Mouse (Mus musculus): ENCODE data around the gene Atp5b. TPM values are rescaled to one million over a fixed set of nuclear protein-coding genes. Genes with fewer than 3 reads are reported as not detected.

The Atp5b gene
- total RNA-seq (2021): 1,000 to 10,000 TPM; 1,635 to 1,673 TPM
- long read RNA-seq, experiment 1, transcript Atp5b-201 (10 exons, 1,916 nt): major isoform, 694 of 1,233 reads
- long read RNA-seq, experiment 1, transcript Atp5b-205 (5 exons, 1,131 nt): minor isoform, 5 of 1,233 reads
- long read RNA-seq, experiment 1, partial matches to known transcripts: 521 of 1,233 reads
- long read RNA-seq, experiment 1, other reads (novel, unspliced or antisense): 13 of 1,233 reads
- long read RNA-seq, experiment 2, transcript Atp5b-201 (10 exons, 1,916 nt): major isoform, 1,098 of 1,725 reads
- long read RNA-seq, experiment 2, partial matches to known transcripts: 610 of 1,725 reads
- long read RNA-seq, experiment 2, other reads (novel, unspliced or antisense): 13 of 1,725 reads

GRCm38 (mm10) chr10:128082880-128083421, at the start of gene Atp5b:
TSS of gene Atp5b (plus strand) at chr10:128083273.
- DNase-seq (ENCODE audit: low spot score in 2 of 2): peak; percentile 98 to 99
- Histone ChIP-seq H3K27ac (peak within 1 kb of the TSS; percentile 99), H3K4me3 (peak within 1 kb of the TSS; percentile 85)
- no peak for TF ChIP-seq CTCF (conservative IDR thresholded peaks at IDR 0.05)

- peak overlapping the region; percentile 95 for H3K27ac ChIP-seq
- TF ChIP-seq CTCF (conservative IDR thresholded peaks at IDR 0.05): no peak
- DNase-seq (ENCODE audit: low spot score in 2 of 2): no peak
- peak overlapping the region; percentile 80 for H3K4me3 ChIP-seq
Measured at GRCm38 (mm10) chr10:128036746-128037425, 46.2 kb upstream of the Atp5b start.

- DNase-seq (ENCODE audit: low spot score in 2 of 2): no peak
- 0 out of 2 replicates have a peak overlapping the region, but pooled peaks have one; percentile 8 for H3K27ac ChIP-seq
- TF ChIP-seq CTCF (conservative IDR thresholded peaks at IDR 0.05): no peak
- peak overlapping the region; percentile 80; the same call in 1 of the 2 replicates for H3K4me3 ChIP-seq
Measured at GRCm38 (mm10) chr10:128037921-128038320, 45.2 kb upstream of the Atp5b start.

- peak overlapping the region; percentile 18; the same call in 1 of the 2 replicates for H3K27ac ChIP-seq
- TF ChIP-seq CTCF (conservative IDR thresholded peaks at IDR 0.05): no peak
- no peak for DNase-seq (ENCODE audit: low spot score in 2 of 2)
- H3K4me3 ChIP-seq: no peak overlapping the region
Measured at GRCm38 (mm10) chr10:128039167-128039566, 43.9 kb upstream of the Atp5b start.

GRCm38 (mm10) chr10:128039858-128040257, 43.2 kb upstream of the Atp5b start:
- peak; percentile 40 for TF ChIP-seq CTCF (conservative IDR thresholded peaks at IDR 0.05)

GRCm38 (mm10) chr10:128040293-128040692, 42.8 kb upstream of the Atp5b start:
- no peak for TF ChIP-seq CTCF (conservative IDR thresholded peaks at IDR 0.05)
- H3K4me3 ChIP-seq: no peak overlapping the region
- H3K27ac ChIP-seq: no peak overlapping the region
- no peak for DNase-seq (ENCODE audit: low spot score in 2 of 2)

More at GRCm38 (mm10) chr10:128039858-128040257, 43.2 kb upstream of the Atp5b start:
- H3K4me3 ChIP-seq: no peak overlapping the region
- DNase-seq (ENCODE audit: low spot score in 2 of 2): no peak
- H3K27ac ChIP-seq: peak overlapping the region; percentile 18; the same call in 1 of the 2 replicates

- no peak overlapping the region for H3K27ac ChIP-seq
- no peak for DNase-seq (ENCODE audit: low spot score in 2 of 2)
- no peak for TF ChIP-seq CTCF (conservative IDR thresholded peaks at IDR 0.05)
- no peak overlapping the region for H3K4me3 ChIP-seq
Measured at GRCm38 (mm10) chr10:128041636-128042035, 41.4 kb upstream of the Atp5b start.

GRCm38 (mm10) chr10:128042466-128042865, 40.6 kb upstream of the Atp5b start:
- H3K27ac ChIP-seq: no peak overlapping the region
- no peak overlapping the region for H3K4me3 ChIP-seq
- no peak for DNase-seq (ENCODE audit: low spot score in 2 of 2)
- no peak for TF ChIP-seq CTCF (conservative IDR thresholded peaks at IDR 0.05)

- no peak for DNase-seq (ENCODE audit: low spot score in 2 of 2)
Measured at GRCm38 (mm10) chr10:128043041-128043835, 39.8 kb upstream of the Atp5b start.

GRCm38 (mm10) chr10:128048157-128048556, 34.9 kb upstream of the Atp5b start:
- no peak for TF ChIP-seq CTCF (conservative IDR thresholded peaks at IDR 0.05)
- H3K4me3 ChIP-seq: no peak overlapping the region
- no peak for DNase-seq (ENCODE audit: low spot score in 2 of 2)
- H3K27ac ChIP-seq: no peak overlapping the region

More at GRCm38 (mm10) chr10:128043041-128043835, 39.8 kb upstream of the Atp5b start:
- H3K27ac ChIP-seq: 0 out of 2 replicates have a peak overlapping the region, but pooled peaks have one; percentile 18
- no peak for TF ChIP-seq CTCF (conservative IDR thresholded peaks at IDR 0.05)
- no peak overlapping the region for H3K4me3 ChIP-seq

- DNase-seq (ENCODE audit: low spot score in 2 of 2): no peak
- Histone ChIP-seq H3K27ac (no peak overlapping the region), H3K4me3 (no peak overlapping the region)
- TF ChIP-seq CTCF (conservative IDR thresholded peaks at IDR 0.05): no peak
Measured at GRCm38 (mm10) chr10:128049741-128050140, 33.3 kb upstream of the Atp5b start.

- DNase-seq (ENCODE audit: low spot score in 2 of 2): no peak
- Histone ChIP-seq H3K27ac (no peak overlapping the region), H3K4me3 (no peak overlapping the region)
- TF ChIP-seq CTCF (conservative IDR thresholded peaks at IDR 0.05): no peak
Measured at GRCm38 (mm10) chr10:128050355-128050754, 32.7 kb upstream of the Atp5b start.
